Mouse (Mus musculus) heart, postnatal 0 days (tissue): Measurements from ENCODE around the gene Col5a1.

Experiments
- CTCF ChIP-seq: IDR thresholded peaks from 2 replicates; pipeline ENCODE4 v1.5.1; 2016; ENCODE audit warnings: antibody characterized with exemption, control low read depth, low read depth
- EP300 ChIP-seq: IDR thresholded peaks from 2 replicates; pipeline ENCODE4 v1.6.1; 2016; ENCODE audit warnings: antibody characterized with exemption, low read depth

DNA sequence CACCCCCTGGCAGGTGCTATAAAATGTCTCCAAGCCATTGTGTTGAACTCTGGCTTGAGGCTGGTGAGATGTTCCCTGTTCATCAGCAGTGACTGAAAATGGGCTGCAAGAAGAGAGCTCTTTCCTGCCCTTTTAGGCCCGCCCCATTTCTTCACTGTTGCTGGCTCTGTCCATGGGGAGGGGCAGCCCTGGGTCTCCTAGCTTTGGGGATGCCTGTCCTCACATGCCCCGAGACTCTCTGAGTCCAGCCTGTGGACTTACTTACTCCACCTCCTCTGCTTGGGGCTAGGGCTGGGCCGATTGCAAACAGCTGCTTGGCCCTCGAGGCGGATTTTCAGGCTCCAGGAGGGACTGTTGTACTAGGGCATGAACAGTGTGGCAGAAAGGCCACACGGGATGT lies 10.9 kb downstream of the Col5a1 start:
- TF ChIP-seq CTCF (no peak), EP300 (no peak)
